Mouse (Mus musculus) lung, postnatal 0 days (tissue): ENCODE measurements at regions not wholly inside any gene's neighbourhood (a gene's known extent, or its start where the extent isn't known, plus 50 kb on each side); places are given as distances from the start of the nearest gene placed in this dataset.

ENCODE experiments used
- CTCF ChIP-seq: IDR thresholded peaks from 2 replicates; pipeline ENCODE4 v1.5.1; 2016; ENCODE audit warnings: antibody characterized with exemption, mild to moderate bottlenecking
- EP300 ChIP-seq: IDR thresholded peaks from 2 replicates; pipeline ENCODE4 v1.6.1; 2016; ENCODE audit warnings: antibody characterized with exemption, mild to moderate bottlenecking, control low read depth

- TF ChIP-seq CTCF, result no peak
- TF ChIP-seq EP300, result no peak
Measured at GRCm38 (mm10) chr5:82939786-82940185, 415.2 kb downstream of the Tecrl start.
